In the genomic region with DNA sequence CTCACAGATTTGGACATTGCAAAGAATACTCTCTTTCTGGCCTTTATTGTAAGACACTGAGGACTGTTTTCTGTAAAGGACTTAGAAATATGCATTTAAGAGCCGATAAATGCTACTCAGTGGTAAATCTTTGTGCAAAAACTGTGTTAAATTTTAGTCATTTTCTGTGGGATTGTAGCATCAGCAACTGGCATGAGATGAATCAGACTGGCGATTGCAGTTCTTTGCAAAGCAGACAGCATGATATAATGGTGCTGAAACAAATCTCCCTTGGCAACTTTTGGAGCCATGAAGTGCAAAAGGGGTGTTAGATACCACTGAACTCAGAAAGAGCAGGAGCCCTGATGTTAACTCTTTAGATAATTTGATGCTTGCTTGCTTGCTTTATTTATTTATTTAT, we compare ENCODE assay signal across 17 mouse cellular contexts.
"Had no signal": no experiment of that assay in that cellular context is flagged by ENCODE, and none has a peak within 500 bp of the region (broad histone marks: within the 10 kb centered on the region; RNA-seq: fewer than 3 reads in every experiment).

No protein-coding gene starts in this region.

- H3K36me3 ChIP-seq: intestine, embryonic 15.5 days; limb, embryonic 10.5 days; liver, embryonic 15.5 days; lung, embryonic 15.5 days; midbrain, embryonic 12.5 days; neural tube, embryonic 12.5 days had no signal

- H3K9me3 ChIP-seq: intestine, embryonic 15.5 days; limb, embryonic 10.5 days; liver, embryonic 15.5 days; lung, embryonic 15.5 days; megakaryocyte, embryonic 14.5 days; midbrain, embryonic 12.5 days; neural tube, embryonic 12.5 days had no signal

- H3K27me3 ChIP-seq: intestine, embryonic 15.5 days; liver, embryonic 15.5 days; lung, embryonic 15.5 days; megakaryocyte, embryonic 14.5 days; midbrain, embryonic 12.5 days; neural tube, embryonic 12.5 days had no signal

- H3K9ac ChIP-seq: intestine, embryonic 15.5 days; liver, embryonic 15.5 days; lung, embryonic 15.5 days; midbrain, embryonic 12.5 days; neural tube, embryonic 12.5 days had no signal

- H3K4me1 ChIP-seq: intestine, embryonic 15.5 days; limb, embryonic 10.5 days; liver, embryonic 15.5 days; lung, embryonic 15.5 days; megakaryocyte, embryonic 14.5 days; midbrain, embryonic 12.5 days; neural tube, embryonic 12.5 days had no signal

- H3K4me2 ChIP-seq: intestine, embryonic 15.5 days; liver, embryonic 11.5 days; liver, embryonic 15.5 days; lung, embryonic 15.5 days; midbrain, embryonic 12.5 days; neural tube, embryonic 12.5 days had no signal

- H3K27ac ChIP-seq: intestine, embryonic 15.5 days; limb, embryonic 10.5 days; liver, embryonic 15.5 days; lung, embryonic 15.5 days; macrophage; midbrain, embryonic 12.5 days; neural tube, embryonic 12.5 days; stomach, postnatal 0 days had no signal

- ATAC-seq: intestine, embryonic 15.5 days had no signal

- H3K4me3 ChIP-seq: intestine, embryonic 15.5 days; limb, embryonic 10.5 days; liver, embryonic 15.5 days; lung, embryonic 15.5 days; megakaryocyte, embryonic 14.5 days; midbrain, embryonic 12.5 days; neural tube, embryonic 12.5 days had no signal

- DNase-seq: kidney, adult 18-20 months; kidney, postnatal 10 days; kidney, postnatal 4 days; lung, postnatal 14 days; right cerebral cortex, postnatal 25 days; thymus, adult 18-20 months; thymus, postnatal 25 days had no signal
